Comparison of ENCODE assay signal across 13 mouse cellular contexts in the genomic region with DNA sequence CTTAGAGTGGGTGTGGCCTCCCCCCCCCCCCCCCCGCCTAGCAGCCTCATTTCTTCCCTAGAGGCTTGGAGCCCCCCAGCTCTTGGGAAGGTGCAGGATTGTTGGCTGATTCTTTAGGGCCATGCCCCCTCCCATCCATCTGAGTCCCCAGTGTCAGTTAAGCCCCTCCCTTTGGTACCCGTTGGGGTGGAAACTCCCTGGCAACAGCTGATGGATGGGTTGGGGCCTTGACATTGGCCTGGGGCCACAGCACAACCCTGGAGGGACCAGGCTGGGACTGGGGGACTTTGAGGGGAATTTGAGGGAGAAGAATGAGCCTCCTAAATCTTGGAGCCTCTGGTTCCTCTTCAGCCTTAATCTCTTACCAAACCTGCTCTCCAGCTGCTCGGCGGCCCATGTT. TPM values are rescaled to one million over a fixed set of nuclear protein-coding genes. Genes with fewer than 3 reads are reported as not detected.
DNase-seq lines count a peak whose midpoint lies in the region; ATAC-seq and TF ChIP-seq lines count a peak whose summit lies in the region.
"Had no signal": no experiment of that assay in that cellular context is flagged by ENCODE, and none has a peak within 500 bp of the region (broad histone marks: within the 10 kb centered on the region; RNA-seq: fewer than 3 reads in every experiment).

No protein-coding gene starts in this region.

- peaks cover 18% of the 10 kb centered on the region for H3K79me2 ChIP-seq in heart, adult 2 months (replicated peaks; ENCODE audit: control insufficient read depth, insufficient read depth, low read length)

- H3K4me3 ChIP-seq in heart, adult 2 months = no peak overlapping the region
- no peak overlapping the region for H3K4me3 ChIP-seq in lung, embryonic 16.5 days (ENCODE audit: low read length)
- no peak overlapping the region for H3K4me3 ChIP-seq in limb, embryonic 13.5 days
- no peak overlapping the region for H3K4me3 ChIP-seq in stomach, postnatal 0 days (ENCODE audit: low read depth, low read length)

- WGBS in heart, adult 2 months = 48% methylated on average over 4 of the region's 4 CpGs
- 25% methylated on average over 3 of the region's 4 CpGs for WGBS in lung, embryonic 16.5 days
- WGBS in limb, embryonic 13.5 days = 33% methylated on average over 3 of the region's 4 CpGs
- WGBS in stomach, postnatal 0 days = 25% methylated on average over 3 of the region's 4 CpGs

- peak overlapping the region; percentile 76 for H3K27ac ChIP-seq in heart, adult 2 months
- H3K27ac ChIP-seq in lung, embryonic 16.5 days (ENCODE audit: low read length) = peak overlapping the region; percentile 59
- peak overlapping the region; percentile 79 for H3K27ac ChIP-seq in limb, embryonic 13.5 days
- peak overlapping the region; percentile 77 for H3K27ac ChIP-seq in stomach, postnatal 0 days (replicated peaks)
- H3K27ac ChIP-seq: liver, embryonic 14.5 days had no signal

- DNase-seq in heart, adult 2 months = peak in 1 of 2 experiments; percentile 28
- DNase-seq in heart, adult 8-10 months (ENCODE audit: low spot score) = no peak
- no peak for DNase-seq in lung, postnatal 10 days
- DNase-seq in stomach, postnatal 0 days (ENCODE audit: low spot score) = no peak
- DNase-seq in spleen, postnatal 14 days (ENCODE audit: low spot score in 2 of 2) = no peak
- no peak for DNase-seq in urinary bladder, postnatal 4 days (ENCODE audit: low spot score in 2 of 2)
- DNase-seq: adrenal gland, adult 8-10 months; embryo, embryonic 11 days; spleen, adult 18-20 months had no signal

- no peaks in the 10 kb centered on the region for H3K27me3 ChIP-seq in heart, adult 2 months (ENCODE audit: control insufficient read depth, insufficient read depth, low read length)
- no peaks in the 10 kb centered on the region for H3K27me3 ChIP-seq in lung, embryonic 16.5 days (ENCODE audit: control insufficient read depth, insufficient read depth, low read depth, low read length)
- H3K27me3 ChIP-seq in limb, embryonic 13.5 days = no peaks in the 10 kb centered on the region
- H3K27me3 ChIP-seq in stomach, postnatal 0 days (ENCODE audit: control insufficient read depth, insufficient read depth, low read length) = no peaks in the 10 kb centered on the region

- TF ChIP-seq EP300 in heart, adult 2 months (IDR thresholded peaks at IDR 0.05; ENCODE audit: insufficient read depth, low read depth, low read length) = no peak
- TF ChIP-seq EP300 in stomach, postnatal 0 days (optimal IDR thresholded peaks at IDR 0.05) = no peak

- intact Hi-C loops in heart, adult 2 months (cut with DNase I) = no loop called here

- TF ChIP-seq CTCF in heart, adult 2 months (IDR thresholded peaks at IDR 0.05) = no peak
- TF ChIP-seq CTCF in stomach, postnatal 0 days (IDR thresholded peaks at IDR 0.05; ENCODE audit: low read depth) = no peak

- TF ChIP-seq POLR2A in heart, adult 2 months (IDR thresholded peaks at IDR 0.05; ENCODE audit: insufficient read depth, low read depth, low read length) = no peak

- no peak for ATAC-seq in lung, embryonic 16.5 days (ENCODE audit: low read depth)
- no peak for ATAC-seq in limb, embryonic 13.5 days (ENCODE audit: low FRiP score, low read depth)
- no peak for ATAC-seq in stomach, postnatal 0 days (ENCODE audit: low FRiP score, low TSS enrichment)
- ATAC-seq: inflammation-experienced regulatory T-cells, adult 6 months had no signal

- no peaks in the 10 kb centered on the region for H3K9me3 ChIP-seq in lung, embryonic 16.5 days (ENCODE audit: control insufficient read depth, low read length)
- H3K9me3 ChIP-seq in limb, embryonic 13.5 days = no peaks in the 10 kb centered on the region
- no peaks in the 10 kb centered on the region for H3K9me3 ChIP-seq in stomach, postnatal 0 days (ENCODE audit: control insufficient read depth, low read length)

- peak overlapping the region; percentile 23; the same call in 1 of the 2 replicates for H3K9ac ChIP-seq in heart, adult 2 months (ENCODE audit: low read depth, low read length)
- H3K9ac ChIP-seq in lung, embryonic 16.5 days (ENCODE audit: low read length) = no peak overlapping the region
- peak overlapping the region; percentile 53 for H3K9ac ChIP-seq in limb, embryonic 13.5 days
- H3K9ac ChIP-seq in stomach, postnatal 0 days (ENCODE audit: low read length) = no peak overlapping the region
- H3K9ac ChIP-seq: liver, embryonic 14.5 days had no signal

- 0 out of 2 replicates have a peak overlapping the region, but pooled peaks have one; percentile 8 for H3K4me2 ChIP-seq in lung, embryonic 16.5 days (ENCODE audit: low read depth, low read length)
- H3K4me2 ChIP-seq in limb, embryonic 13.5 days (replicated peaks) = peak overlapping the region; percentile 30
- H3K4me2 ChIP-seq in stomach, postnatal 0 days (replicated peaks; ENCODE audit: low read depth) = no peak overlapping the region

- peaks cover 34% of the 10 kb centered on the region for H3K4me1 ChIP-seq in heart, adult 2 months (ENCODE audit: control insufficient read depth, insufficient read depth, low read length)
- H3K4me1 ChIP-seq in lung, embryonic 16.5 days (replicated peaks; ENCODE audit: control insufficient read depth, insufficient read depth, low read length) = peaks cover 65% of the 10 kb centered on the region
- peaks cover 92% of the 10 kb centered on the region for H3K4me1 ChIP-seq in limb, embryonic 13.5 days
- peaks cover 31% of the 10 kb centered on the region for H3K4me1 ChIP-seq in stomach, postnatal 0 days (replicated peaks; ENCODE audit: control insufficient read depth, insufficient read depth)

- 0 out of 2 replicates have a peak, but pooled peaks cover 3% of the 10 kb centered on the region for H3K36me3 ChIP-seq in heart, adult 2 months (ENCODE audit: control insufficient read depth, insufficient read depth, low read length)
- no peaks in the 10 kb centered on the region for H3K36me3 ChIP-seq in lung, embryonic 16.5 days (ENCODE audit: control insufficient read depth, insufficient read depth, low read length)
- peaks cover 22% of the 10 kb centered on the region for H3K36me3 ChIP-seq in limb, embryonic 13.5 days
- no peaks in the 10 kb centered on the region for H3K36me3 ChIP-seq in stomach, postnatal 0 days (ENCODE audit: control insufficient read depth, insufficient read depth, low read length)

RNA-seq across cellular contexts. Expression of a gene that starts 13.3 kb away (rescaled TPM):
- total RNA-seq in heart, adult 2 months (2021) = 10 to 100 TPM; 42.6 to 50.9 TPM
- 19.5 and 21.8 TPM in 2 replicates for polyA plus RNA-seq in heart, adult 2 months (2012; rRNA removed)
- total RNA-seq in heart, adult 8-10 months (2022) = 10 to 100 TPM; 37.5 to 52.5 (median 45.0) TPM
- polyA plus RNA-seq in lung, embryonic 16.5 days (2015; fragmentation: Nextera tagmentation; extraction: Ambion mirVana) = 8.0 and 8.2 TPM in 2 replicates
- polyA plus RNA-seq in limb, embryonic 13.5 days (2015; fragmentation: Nextera tagmentation; extraction: Ambion mirVana) = 11.3 and 11.5 TPM in 2 replicates
- 2.8 and 3.2 TPM in 2 replicates for polyA plus RNA-seq in stomach, postnatal 0 days (2015; fragmentation: Nextera tagmentation; extraction: Ambion mirVana)

RNA-seq across cellular contexts. Expression of a gene that starts 50.5 kb away (rescaled TPM):
- under 1 TPM; 0.43 to 0.47 TPM for total RNA-seq in heart, adult 2 months (2021)
- 0.73 and 1.7 TPM in 2 replicates for polyA plus RNA-seq in heart, adult 2 months (2012; rRNA removed)
- total RNA-seq in heart, adult 8-10 months (2022) = 1 to 10 TPM in 1 of 4 experiments, under 1 TPM in 3; 0.14 to 2.5 (median 0.49) TPM
- polyA plus RNA-seq in lung, embryonic 16.5 days (2015; fragmentation: Nextera tagmentation; extraction: Ambion mirVana) = 0.79 and 1.2 TPM in 2 replicates
- polyA plus RNA-seq in limb, embryonic 13.5 days (2015; fragmentation: Nextera tagmentation; extraction: Ambion mirVana) = 0.19 and 0.26 TPM in 2 replicates
- 0.15 and 0.18 TPM in 2 replicates for polyA plus RNA-seq in stomach, postnatal 0 days (2015; fragmentation: Nextera tagmentation; extraction: Ambion mirVana)

Comparison
In these comparisons a context has a peak if more than half of its experiments do, and no peak if none do; other contexts are left out.
1. H3K9ac ChIP-seq: peak in heart, adult 2 months (single experiment) and limb, embryonic 13.5 days (single experiment); none in lung, embryonic 16.5 days (single experiment) and stomach, postnatal 0 days (single experiment).
2. Peak in every context shown above with its lines, with median percentiles within 50 percentile points of each other: H3K27ac ChIP-seq.